In genomic region chr9:99575677-99576480, GRCm38 (mm10) we compare ENCODE assay signal across 8 mouse cellular contexts. TPM values are rescaled to one million over a fixed set of nuclear protein-coding genes. Genes with fewer than 3 reads are reported as not detected.
A peak's percentile ranks its signal among the peaks of the same experiment; 100 is the strongest.
DNase-seq lines count a peak whose midpoint lies in the region; ATAC-seq and TF ChIP-seq lines count a peak whose summit lies in the region.

Gene Dbr1 (plus strand): TSS chr9:99575799.

- peak within 1 kb of the TSS; percentile 90 for H3K9ac ChIP-seq in ES-Bruce4 (ENCODE audit: low read depth, poor library complexity, severe bottlenecking)
- peak within 1 kb of the TSS; percentile 91 for H3K9ac ChIP-seq in forebrain, embryonic 14.5 days (ENCODE audit: low read length)

- TF ChIP-seq CTCF in ES-Bruce4 (IDR thresholded peaks at IDR 0.05; ENCODE audit: low read depth, low read length): no peak
- TF ChIP-seq CTCF in lung, adult 2 months (IDR thresholded peaks at IDR 0.05; ENCODE audit: insufficient read depth, low read length): no peak

- peak; percentile 78 for TF ChIP-seq POLR2A in ES-Bruce4 (IDR thresholded peaks at IDR 0.05; ENCODE audit: insufficient read depth, low read length)
- peak; percentile 51; the same call in 1 of the 2 replicates for TF ChIP-seq POLR2A in lung, adult 2 months (IDR thresholded peaks at IDR 0.05; ENCODE audit: borderline replicate concordance, extremely low read depth, low read depth, low read length)

- ATAC-seq in cerebellum, adult (ENCODE audit: insufficient number of reproducible peaks, low FRiP score, low TSS enrichment): peak; percentile 95
- ATAC-seq in forebrain, embryonic 14.5 days: peak; percentile 97
- peak; percentile 97 for ATAC-seq in neutrophil, adult 5-6 weeks (ENCODE audit: extremely low read depth, insufficient number of reproducible peaks, low FRiP score, poor library complexity, severe bottlenecking)

- H3K4me3 ChIP-seq in ES-Bruce4 (ENCODE audit: low read depth, low read length): peak within 1 kb of the TSS; percentile 98
- H3K4me3 ChIP-seq in forebrain, embryonic 14.5 days (ENCODE audit: low read depth, low read length): peak within 1 kb of the TSS; percentile 86
- peak within 1 kb of the TSS; percentile 94 for H3K4me3 ChIP-seq in lung, adult 2 months (replicated peaks; ENCODE audit: extremely low read depth, low read depth, low read length)

- H3K27ac ChIP-seq in ES-Bruce4 (ENCODE audit: insufficient read depth, low read length): 0 out of 2 replicates have a peak within 1 kb of the TSS, but pooled peaks have one; percentile 45
- H3K27ac ChIP-seq in forebrain, embryonic 14.5 days (ENCODE audit: low read depth, low read length): peak within 1 kb of the TSS; percentile 69; the same call in 1 of the 2 replicates

- H3K9me3 ChIP-seq in ES-Bruce4 (replicated peaks; ENCODE audit: control insufficient read depth, insufficient read depth, low read length, poor library complexity, severe bottlenecking): no peaks in the 10 kb centered on the region
- H3K9me3 ChIP-seq in forebrain, embryonic 14.5 days (replicated peaks; ENCODE audit: control insufficient read depth, low read length): no peaks in the 10 kb centered on the region

- H3K27me3 ChIP-seq in ES-Bruce4 (ENCODE audit: control insufficient read depth, insufficient read depth, low read length, poor library complexity, severe bottlenecking): no peaks in the 10 kb centered on the region
- H3K27me3 ChIP-seq in forebrain, embryonic 14.5 days (replicated peaks; ENCODE audit: control insufficient read depth, insufficient read depth, low read length): no peaks in the 10 kb centered on the region

- H3K4me1 ChIP-seq in ES-Bruce4 (ENCODE audit: control insufficient read depth, insufficient read depth, low read length): peaks cover 1% of the 10 kb centered on the region
- peaks cover 2% of the 10 kb centered on the region; the same call in 1 of the 2 replicates for H3K4me1 ChIP-seq in forebrain, embryonic 14.5 days (ENCODE audit: control insufficient read depth, insufficient read depth, low read length)
- H3K4me1 ChIP-seq in lung, adult 2 months (ENCODE audit: control insufficient read depth, insufficient read depth, low read length): peaks cover 3% of the 10 kb centered on the region

- intact Hi-C loops in heart, postnatal 25 days (cut with DNase I): no loop called here

- no peak for TF ChIP-seq EP300 in ES-Bruce4 (IDR thresholded peaks at IDR 0.05; ENCODE audit: insufficient read depth, low read depth, low read length)

- peaks cover 10% of the 10 kb centered on the region; the same call in 1 of the 2 replicates for H3K36me3 ChIP-seq in ES-Bruce4 (ENCODE audit: control insufficient read depth, insufficient read depth, low read length, poor library complexity, severe bottlenecking)
- H3K36me3 ChIP-seq in forebrain, embryonic 14.5 days (ENCODE audit: control insufficient read depth, insufficient read depth, low read length): peaks cover 13% of the 10 kb centered on the region

- peak within 1 kb of the TSS; percentile 80 for H3K4me2 ChIP-seq in forebrain, embryonic 14.5 days (ENCODE audit: low read length)

- peak; percentile 95 for DNase-seq in forebrain, embryonic 14.5 days (ENCODE audit: low spot score)
- DNase-seq in heart, postnatal 25 days (ENCODE audit: low spot score): peak; percentile 85
- DNase-seq in layer of hippocampus, adult 18-20 months (ENCODE audit: low spot score in 2 of 2): peak; percentile 89 to 94
- DNase-seq in lung, adult 2 months: peak; percentile 93
- peak; percentile 81 to 86 for DNase-seq in thymus, adult 18-20 months

- under 1% methylated on average over 57 of the region's 57 CpGs for WGBS in forebrain, embryonic 14.5 days
- under 1% methylated on average over 57 of the region's 57 CpGs for WGBS in lung, adult 2 months

RNA-seq across cellular contexts. Expression of gene Dbr1, which starts in this region (rescaled TPM):
- 22.7 and 32.9 TPM in 2 replicates for polyA plus RNA-seq in ES-Bruce4 (2011; ENCODE audit: insufficient read depth, insufficient read length, low read depth, missing spikeins)
- 22.0 and 23.5 TPM in 2 replicates for polyA plus RNA-seq in forebrain, embryonic 14.5 days (2014; fragmentation: Nextera tagmentation; extraction: Ambion mirVana)
- 1 to 10 TPM; 6.5 to 6.8 TPM for total RNA-seq in heart, postnatal 25 days (2021)
- total RNA-seq in layer of hippocampus, adult 18-20 months (2021): 10 to 100 TPM; 12.4 to 15.9 TPM
- 5.5 and 6.8 TPM in 2 replicates for polyA plus RNA-seq in lung, adult 2 months (2012; rRNA removed)
- total RNA-seq in neutrophil, adult 5-6 weeks (2017): 23.7 and 24.6 TPM in 2 replicates

Comparison
In these comparisons a context has a peak if more than half of its experiments do, and no peak if none do; other contexts are left out.
1. Peak in every context shown above with its lines: DNase-seq, ATAC-seq, H3K4me3 ChIP-seq and H3K27ac ChIP-seq.